Mouse (Mus musculus): ENCODE measurements around the gene Kcnma1.

The Kcnma1 gene

GRCm38 (mm10) chr14:23785921-23786686 lies 228.2 kb downstream of the Kcnma1 start:
- DNase-seq (ENCODE audit: extremely low spot score, low read depth, low spot score): no peak

GRCm38 (mm10) chr14:23782845-23783609 lies 231.3 kb downstream of the Kcnma1 start:
- DNase-seq (ENCODE audit: extremely low spot score, low read depth, low spot score): no peak

GRCm38 (mm10) chr14:23774542-23774941 lies 239.7 kb downstream of the Kcnma1 start:
- no peak for DNase-seq (ENCODE audit: extremely low spot score, low read depth, low spot score)

- no peak for DNase-seq (ENCODE audit: extremely low spot score, low read depth, low spot score)
Observed at GRCm38 (mm10) chr14:23772685-23773084, 241.6 kb downstream of the Kcnma1 start.

- no peak for DNase-seq (ENCODE audit: extremely low spot score, low read depth, low spot score)
Observed at GRCm38 (mm10) chr14:23771794-23772193, 242.5 kb downstream of the Kcnma1 start.

GRCm38 (mm10) chr14:23762471-23762870 lies 251.8 kb downstream of the Kcnma1 start:
- no peak for DNase-seq (ENCODE audit: extremely low spot score, low read depth, low spot score)

GRCm38 (mm10) chr14:23759626-23760025 lies 254.7 kb downstream of the Kcnma1 start:
- no peak for DNase-seq (ENCODE audit: extremely low spot score, low read depth, low spot score)

GRCm38 (mm10) chr14:23758421-23758820 lies 255.9 kb downstream of the Kcnma1 start:
- DNase-seq (ENCODE audit: extremely low spot score, low read depth, low spot score): no peak

GRCm38 (mm10) chr14:23748011-23748410 lies 266.3 kb downstream of the Kcnma1 start:
- DNase-seq (ENCODE audit: extremely low spot score, low read depth, low spot score): no peak

- no peak for DNase-seq (ENCODE audit: extremely low spot score, low read depth, low spot score)
Observed at GRCm38 (mm10) chr14:23746976-23747375, 267.3 kb downstream of the Kcnma1 start.

GRCm38 (mm10) chr14:23741531-23741930 lies 272.8 kb downstream of the Kcnma1 start:
- no peak for DNase-seq (ENCODE audit: extremely low spot score, low read depth, low spot score)

GRCm38 (mm10) chr14:23734200-23734599 lies 280.1 kb downstream of the Kcnma1 start:
- DNase-seq (ENCODE audit: extremely low spot score, low read depth, low spot score): no peak

- peak; percentile 47 for DNase-seq (ENCODE audit: extremely low spot score, low read depth, low spot score)
Observed at GRCm38 (mm10) chr14:23729377-23729776, 284.9 kb downstream of the Kcnma1 start.

- no peak for DNase-seq (ENCODE audit: extremely low spot score, low read depth, low spot score)
Observed at GRCm38 (mm10) chr14:23723701-23724430, 290.4 kb downstream of the Kcnma1 start.

GRCm38 (mm10) chr14:23719246-23719645 lies 295.0 kb downstream of the Kcnma1 start:
- DNase-seq (ENCODE audit: extremely low spot score, low read depth, low spot score): no peak

GRCm38 (mm10) chr14:23718667-23719066 lies 295.6 kb downstream of the Kcnma1 start:
- no peak for DNase-seq (ENCODE audit: extremely low spot score, low read depth, low spot score)

GRCm38 (mm10) chr14:23714396-23715131 lies 299.7 kb downstream of the Kcnma1 start:
- no peak for DNase-seq (ENCODE audit: extremely low spot score, low read depth, low spot score)

GRCm38 (mm10) chr14:23712891-23713290 lies 301.4 kb downstream of the Kcnma1 start:
- DNase-seq (ENCODE audit: extremely low spot score, low read depth, low spot score): no peak

GRCm38 (mm10) chr14:23710954-23711353 lies 303.3 kb downstream of the Kcnma1 start:
- DNase-seq (ENCODE audit: extremely low spot score, low read depth, low spot score): no peak

- DNase-seq (ENCODE audit: extremely low spot score, low read depth, low spot score): no peak
Observed at GRCm38 (mm10) chr14:23706837-23707236, 307.5 kb downstream of the Kcnma1 start.

GRCm38 (mm10) chr14:23705647-23706046 lies 308.6 kb downstream of the Kcnma1 start:
- DNase-seq (ENCODE audit: extremely low spot score, low read depth, low spot score): no peak
